Mouse (Mus musculus): ENCODE measurements at regions not wholly inside any gene's neighbourhood (a gene's known extent, or its start where the extent isn't known, plus 50 kb on each side); places are given as distances from the start of the nearest gene placed in this dataset.
"Not testable (repeated sequence)": the region's sequence is repeated elsewhere in the genome, so short reads cannot be mapped to it uniquely, and the experiment has no call there.

DNA sequence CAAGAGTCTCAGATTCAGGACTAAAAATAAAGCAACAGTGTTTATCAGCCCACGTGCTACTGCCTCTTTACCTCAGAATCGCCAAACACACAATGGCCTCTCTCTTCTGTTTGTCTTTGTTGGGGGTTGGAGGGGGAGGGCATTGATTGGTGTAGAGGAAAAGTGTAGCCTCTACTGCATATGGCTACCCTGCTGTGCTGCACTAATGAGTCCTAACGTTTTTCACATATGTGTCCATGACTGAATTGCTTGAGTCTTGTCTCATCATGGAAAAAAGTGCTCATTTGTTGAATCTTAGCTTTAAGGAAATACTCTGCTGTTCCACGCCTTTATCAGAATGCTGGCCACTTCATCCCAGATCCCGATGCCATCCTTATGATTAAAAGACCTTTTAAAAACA lies 459.7 kb upstream of the N6amt1 start:
- DNase-seq, result no peak

GRCm38 (mm10) chr16:86888421-86888820 lies 465.6 kb upstream of the N6amt1 start:
- DNase-seq, result no peak

- no peak for DNase-seq
Measured at GRCm38 (mm10) chr16:86887605-86888004, 466.4 kb upstream of the N6amt1 start.

DNA sequence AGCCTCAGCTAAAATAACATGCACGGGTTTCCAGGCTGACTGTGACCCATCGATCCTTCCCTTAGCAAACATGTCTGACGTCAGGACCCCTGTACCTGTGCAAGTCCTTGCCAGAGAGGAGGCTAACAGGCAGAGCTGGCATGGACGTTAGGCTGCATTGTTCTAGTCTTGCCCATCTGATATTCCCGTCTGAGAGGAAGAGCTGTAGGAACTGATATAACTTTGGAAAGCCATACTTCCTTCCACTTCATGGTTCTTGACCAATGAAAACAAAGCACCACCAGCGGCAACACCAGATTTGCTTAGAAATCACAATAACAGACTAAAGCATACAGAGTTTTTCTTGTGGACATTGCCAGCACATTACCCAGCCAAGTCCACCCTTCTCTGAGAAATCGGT lies 470.1 kb upstream of the N6amt1 start:
- DNase-seq, result no peak

DNA sequence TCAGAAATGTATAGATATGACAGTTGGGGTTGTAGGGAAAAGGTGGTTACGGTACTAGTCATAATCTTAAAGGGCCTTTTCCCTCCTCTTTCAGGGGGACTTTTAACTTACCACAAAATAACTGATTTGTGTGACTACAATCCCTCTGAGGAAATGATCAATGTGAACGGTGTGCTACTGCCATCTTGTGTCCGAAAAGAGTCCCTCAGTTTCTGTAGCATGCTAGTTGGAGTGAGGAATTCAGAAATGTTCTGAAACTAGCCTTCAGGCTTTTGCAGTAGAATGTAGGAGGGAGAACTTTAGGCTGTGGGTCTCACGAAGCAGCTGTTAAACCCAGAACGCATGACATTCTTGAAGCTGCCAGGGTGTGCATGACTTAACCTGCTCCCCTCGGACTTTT lies 471.5 kb upstream of the N6amt1 start:
- peak; percentile 13 for DNase-seq

- no peak for DNase-seq
Measured at GRCm38 (mm10) chr16:86881583-86881982, 472.4 kb upstream of the N6amt1 start.

- no peak for DNase-seq
Measured at GRCm38 (mm10) chr16:86860828-86861227, 493.2 kb upstream of the N6amt1 start.

DNA sequence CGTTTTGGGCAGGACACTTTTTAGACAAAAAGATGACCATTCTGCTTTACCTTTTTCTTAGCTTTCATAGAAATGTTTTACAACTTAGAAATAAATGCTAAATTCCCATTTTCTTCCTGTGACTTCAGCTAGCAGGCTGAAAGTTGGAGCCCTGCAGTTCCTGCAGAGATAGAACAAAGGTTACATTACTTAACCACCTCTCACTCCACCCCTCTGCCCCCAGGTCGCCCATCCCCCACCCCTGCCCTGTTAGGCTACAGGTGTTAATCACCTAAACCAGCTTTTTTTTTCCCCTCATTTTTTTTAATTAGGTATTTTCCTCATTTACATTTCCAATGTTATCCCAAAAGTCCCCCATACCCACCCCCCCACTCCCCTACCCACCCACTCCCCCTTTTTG lies 498.1 kb upstream of the N6amt1 start:
- DNase-seq, result no peak

DNA sequence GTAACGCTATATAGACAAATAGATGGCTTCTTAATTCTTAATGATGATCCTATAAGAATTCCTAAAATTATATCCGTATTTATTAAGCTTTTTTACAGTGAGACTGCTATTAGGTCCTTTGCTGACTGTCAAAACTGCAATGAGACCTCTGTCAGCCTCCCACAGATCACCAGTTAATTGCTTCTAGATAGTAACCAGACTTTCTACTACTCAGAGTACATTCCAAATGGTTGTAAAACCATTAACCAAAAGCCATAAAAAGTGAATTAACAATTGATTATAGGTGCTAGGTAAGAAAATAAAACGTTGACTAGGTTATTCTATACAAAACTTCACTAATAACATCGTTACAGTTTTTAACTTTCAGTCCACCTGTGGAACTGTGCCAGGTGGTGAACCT lies 498.7 kb upstream of the N6amt1 start:
- DNase-seq, result no peak

GRCm38 (mm10) chr16:86853398-86853797 lies 500.6 kb upstream of the N6amt1 start:
- DNase-seq, result no peak

GRCm38 (mm10) chr16:86838457-86839337 lies 515.3 kb upstream of the N6amt1 start:
- DNase-seq, result no peak

DNA sequence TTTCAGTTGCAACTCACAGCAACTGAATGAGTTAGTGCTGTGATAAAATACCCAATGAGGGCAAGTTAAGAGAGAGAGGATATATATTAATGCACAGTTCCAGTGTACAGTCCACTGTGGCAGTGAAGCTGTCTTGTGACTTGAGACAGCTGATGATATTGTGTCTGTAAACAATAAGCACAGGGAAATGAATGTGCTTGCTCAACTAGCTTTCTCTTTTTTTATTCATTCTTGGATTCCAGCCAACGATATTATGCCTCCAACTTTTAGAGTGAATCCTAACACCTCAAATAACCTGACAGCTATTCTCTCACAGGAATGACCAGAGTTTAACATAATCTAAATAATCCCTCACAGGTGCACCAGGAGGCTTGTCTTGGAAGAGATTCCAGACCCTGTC lies 526.3 kb upstream of the N6amt1 start:
- no peak for DNase-seq

DNA sequence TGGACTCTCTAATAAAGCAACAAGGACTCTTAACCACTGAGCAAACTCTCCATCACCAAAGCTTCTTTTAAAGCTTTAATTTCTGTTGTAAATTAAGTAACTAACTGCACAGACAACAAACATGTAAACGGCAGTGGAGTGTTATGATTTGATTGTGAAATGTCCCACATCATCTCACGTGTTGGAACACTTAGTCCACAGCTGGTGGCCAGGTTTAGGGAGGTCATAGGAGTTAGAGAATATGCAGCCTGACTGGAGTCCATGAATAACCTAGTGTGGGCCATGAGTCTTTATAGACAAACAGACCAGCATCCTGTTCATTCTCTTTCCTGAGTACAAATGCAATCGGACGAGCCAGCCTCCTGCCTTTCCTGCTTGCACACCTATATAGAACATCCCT lies 527.3 kb upstream of the N6amt1 start:
- DNase-seq, result no peak

- DNase-seq, result no peak
Measured at GRCm38 (mm10) chr16:86823496-86823895, 530.5 kb upstream of the N6amt1 start.

- no peak for DNase-seq
Measured at GRCm38 (mm10) chr16:86821586-86821985, 532.4 kb upstream of the N6amt1 start.

DNA sequence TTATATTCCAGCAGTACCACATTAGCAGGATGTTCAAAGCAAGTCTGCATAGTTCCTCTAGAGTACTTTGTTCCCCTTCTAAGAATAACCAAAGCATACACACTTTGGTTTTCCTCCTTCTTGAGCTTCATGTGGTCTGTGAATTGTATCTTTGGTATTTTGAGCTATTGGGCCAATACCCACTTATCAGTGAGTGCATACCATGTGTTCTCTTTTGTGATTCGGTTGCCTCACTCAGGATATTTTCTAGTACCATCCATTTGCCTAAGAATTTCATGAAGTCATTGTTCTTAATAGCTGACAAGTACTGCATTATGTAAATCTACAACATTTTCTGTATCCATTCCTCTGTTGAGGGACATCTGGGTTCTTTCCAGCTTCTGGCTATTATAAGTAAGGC lies 535.3 kb upstream of the N6amt1 start:
- not testable (repeated sequence) for DNase-seq

- DNase-seq, result no peak
Measured at GRCm38 (mm10) chr16:86816763-86817593, 537.0 kb upstream of the N6amt1 start.

DNA sequence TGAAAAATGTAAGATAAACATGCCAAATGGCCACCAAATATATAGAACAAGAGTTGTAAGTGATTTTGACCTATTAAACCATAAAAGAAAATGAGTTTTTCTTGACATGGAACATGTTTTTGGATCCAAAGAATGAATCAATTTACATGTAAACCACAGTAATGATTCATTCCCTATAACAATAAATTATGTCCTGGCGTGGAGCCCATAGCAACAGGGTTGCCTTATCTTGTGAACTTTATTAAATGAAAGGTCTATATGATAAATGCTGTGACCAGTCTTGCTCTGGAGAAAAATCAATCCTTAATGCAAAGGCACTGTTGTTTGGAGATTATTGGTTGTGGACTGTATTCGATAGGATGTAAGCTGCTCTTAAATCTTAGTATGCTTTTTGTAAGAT lies 538.0 kb upstream of the N6amt1 start:
- no peak for DNase-seq

GRCm38 (mm10) chr16:86812692-86813091 lies 541.3 kb upstream of the N6amt1 start:
- DNase-seq, result no peak

GRCm38 (mm10) chr16:86808644-86809324 lies 545.2 kb upstream of the N6amt1 start:
- no peak for DNase-seq

- DNase-seq, result no peak
Measured at GRCm38 (mm10) chr16:86806374-86806773, 547.6 kb upstream of the N6amt1 start.

- DNase-seq, result no peak
Measured at GRCm38 (mm10) chr16:86776086-86776485, 577.9 kb upstream of the N6amt1 start.

DNA sequence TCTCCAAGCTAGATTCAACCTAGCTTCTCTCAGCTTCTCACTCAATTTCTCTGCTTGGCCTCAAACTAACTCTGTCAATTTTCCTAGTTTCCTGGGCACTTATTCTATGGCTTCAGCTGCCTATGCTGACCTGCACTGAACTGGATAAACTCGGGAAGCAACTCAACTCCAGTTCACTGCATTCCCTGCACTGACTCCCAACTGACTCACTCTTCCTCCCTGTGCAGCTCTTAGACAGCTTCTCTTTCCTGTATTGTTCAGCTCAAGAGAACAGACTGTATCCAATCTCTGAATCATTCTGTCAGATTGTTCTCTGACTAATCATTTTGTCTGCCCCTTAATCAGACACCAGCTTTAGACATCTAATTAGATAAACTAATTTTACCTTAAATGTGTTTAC lies 581.4 kb upstream of the N6amt1 start:
- no peak for DNase-seq

DNA sequence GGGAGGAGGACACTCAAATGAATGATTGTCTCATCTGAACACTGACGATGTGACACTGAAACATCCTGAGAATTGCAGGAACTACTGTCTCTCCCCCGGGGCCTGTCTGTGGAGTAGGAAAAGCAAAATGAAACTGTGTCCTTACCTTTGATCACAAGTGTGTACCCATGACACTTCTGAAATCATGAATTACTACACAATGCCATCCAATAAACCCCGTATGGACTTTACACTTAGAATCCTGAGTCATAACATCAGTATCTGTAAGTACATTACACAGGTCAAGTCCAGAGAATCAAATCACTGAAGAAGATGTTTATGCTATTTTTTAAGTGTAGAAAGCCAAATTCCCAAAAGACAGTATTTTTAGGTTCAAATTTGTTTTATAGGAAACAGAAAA lies 585.1 kb upstream of the N6amt1 start:
- no peak for DNase-seq

Measured in cerebellum, adult 11 months (tissue).